Mouse (Mus musculus) liver, adult 2 months (tissue): Measurements from ENCODE around the gene Samd14. TPM values are rescaled to one million over a fixed set of nuclear protein-coding genes. Genes with fewer than 3 reads are reported as not detected.

Source experiments
- DNase-seq: peaks from one replicate; pipeline ENCODE4 v3.0.0-alpha.2; 2011; ENCODE audit warnings: low read depth, low spot score; ENCODE audit errors: extremely low read depth
- H3K27ac ChIP-seq: fragments of 200-500 bp; replicated peaks from 2 replicates; pipeline ENCODE4 v1.5.1; 2012; ENCODE audit warnings: low read depth, mild to moderate bottlenecking, control low read depth, inconsistent platforms, low read length; ENCODE audit not compliant: insufficient read depth
- H3K27me3 ChIP-seq: fragments of 200-500 bp; 2 replicates; pipeline ENCODE4 v1.6.1; 2012; ENCODE audit warnings: mild to moderate bottlenecking, moderate library complexity, low read length, inconsistent platforms; ENCODE audit not compliant: control insufficient read depth, insufficient read depth
- H3K36me3 ChIP-seq: fragments of 200-500 bp; 2 replicates; pipeline ENCODE4 v1.6.1; 2012; ENCODE audit warnings: low read length, inconsistent platforms; ENCODE audit not compliant: control insufficient read depth, insufficient read depth
- H3K4me1 ChIP-seq: fragments of 200-500 bp; 2 replicates; pipeline ENCODE4 v1.6.1; 2011; ENCODE audit warnings: low read length; ENCODE audit not compliant: control insufficient read depth, insufficient read depth
- H3K4me3 ChIP-seq: fragments of 200-500 bp; 2 replicates; pipeline ENCODE4 v1.5.1; 2011; ENCODE audit warnings: low read depth, mild to moderate bottlenecking, control low read depth, low read length, moderate library complexity; ENCODE audit not compliant: insufficient read depth
- H3K79me2 ChIP-seq: fragments of 200-500 bp; 2 replicates; pipeline ENCODE4 v1.6.1; 2012; ENCODE audit warnings: inconsistent platforms, mild to moderate bottlenecking, low read length, moderate library complexity; ENCODE audit not compliant: control insufficient read depth, insufficient read depth
- H3K9ac ChIP-seq: fragments of 200-500 bp; 2 replicates; pipeline ENCODE4 v1.6.1; 2012; ENCODE audit warnings: low read depth, mild to moderate bottlenecking, control low read depth, inconsistent platforms, low read length
- CTCF ChIP-seq: fragments of 200-500 bp; IDR thresholded peaks from 2 replicates; pipeline ENCODE4 v1.5.1; 2011; ENCODE audit warnings: low read depth, low read length, control low read depth
- POLR2A ChIP-seq: fragments of 200-500 bp; IDR thresholded peaks from 2 replicates; pipeline ENCODE4 v1.6.1; 2011; ENCODE audit warnings: low read length, control low read depth; ENCODE audit not compliant: insufficient read depth; ENCODE audit errors: extremely low read depth
- WGBS: fragments of 180-500 bp; shearing (Covaris S2); methylation state at CpG from one replicate; pipeline ENCODE4 v1.1.7; 2018; 5-methylcytosine and 5-hydroxymethylcytosine counted together
- polyA plus RNA-seq: library from polyadenylated mRNA; depleted of rRNA; stranded (reverse); fragments of >200 nt; gene quantifications from 2 replicates; pipeline ENCODE4 v1.2.3, GENCODE M21; 2012
- total RNA-seq: library from RNA; depleted of rRNA; stranded (reverse); fragments of >200 nt; gene quantifications from 2 replicates; pipeline ENCODE4 v1.2.3, GENCODE M21; 2014

The Samd14 gene
- total and polyA plus RNA-seq, 2 experiments: 0.13 to 0.18 TPM

DNA sequence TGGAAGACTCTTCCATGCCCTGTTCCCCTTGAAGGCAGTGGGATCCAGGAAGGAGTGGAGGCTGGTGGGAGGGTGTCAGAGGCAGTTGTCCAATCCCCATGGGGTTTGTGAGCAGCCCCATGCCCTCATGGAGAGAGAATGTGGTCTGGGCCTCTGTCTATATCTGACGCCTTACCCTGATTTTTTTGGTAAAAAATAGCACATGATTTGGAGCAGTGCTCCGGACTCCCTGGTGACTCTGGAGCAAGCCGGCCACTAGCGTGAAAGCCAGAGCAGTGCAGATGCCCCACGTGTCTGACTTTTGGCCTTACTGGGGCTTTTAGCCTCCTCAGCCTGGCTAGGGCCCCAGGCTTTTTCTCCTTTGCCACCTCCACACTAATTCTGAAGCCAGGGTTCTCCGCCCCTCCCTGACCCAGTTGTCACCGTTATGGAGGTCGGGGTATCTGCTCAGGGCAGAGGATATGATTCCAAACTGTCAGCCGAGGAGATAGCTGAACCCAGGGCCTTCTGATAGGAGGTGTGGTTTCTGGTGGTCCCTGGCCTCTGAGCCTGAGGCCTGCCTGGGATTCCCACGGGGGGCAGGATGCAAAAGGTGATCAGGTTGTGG lies 15.4 kb upstream of the Samd14 start:
- 61% methylated on average over 10 of the region's 10 CpGs for WGBS
- no peak overlapping the region for H3K27ac ChIP-seq
- DNase-seq: no peak

GRCm38 (mm10) chr11:94994947-94995772 lies 14.5 kb upstream of the Samd14 start:
- no peak for TF ChIP-seq CTCF
- TF ChIP-seq POLR2A: no peak
- no peaks in the 10 kb centered on the region for H3K36me3 ChIP-seq
- no peak overlapping the region for H3K9ac ChIP-seq
- WGBS: 76% methylated on average over 11 of the region's 11 CpGs
- H3K4me3 ChIP-seq: no peak overlapping the region
- H3K79me2 ChIP-seq: peaks cover 7% of the 10 kb centered on the region; the same call in 1 of the 2 replicates
- no peak for DNase-seq
- no peaks in the 10 kb centered on the region for H3K4me1 ChIP-seq
- H3K27ac ChIP-seq: no peak overlapping the region
- peaks cover 10% of the 10 kb centered on the region for H3K27me3 ChIP-seq

More for the DNA sequence above, 15.4 kb upstream of the Samd14 start:
- no peak overlapping the region; the same call in 1 of the 2 replicates for H3K4me3 ChIP-seq
- peaks cover 7% of the 10 kb centered on the region; the same call in 1 of the 2 replicates for H3K79me2 ChIP-seq
- no peaks in the 10 kb centered on the region for H3K36me3 ChIP-seq
- H3K9ac ChIP-seq: no peak overlapping the region; the same call in 1 of the 2 replicates
- H3K27me3 ChIP-seq: peaks cover 10% of the 10 kb centered on the region
- TF ChIP-seq POLR2A (no peak), CTCF (no peak)
- H3K4me1 ChIP-seq: no peaks in the 10 kb centered on the region

DNA sequence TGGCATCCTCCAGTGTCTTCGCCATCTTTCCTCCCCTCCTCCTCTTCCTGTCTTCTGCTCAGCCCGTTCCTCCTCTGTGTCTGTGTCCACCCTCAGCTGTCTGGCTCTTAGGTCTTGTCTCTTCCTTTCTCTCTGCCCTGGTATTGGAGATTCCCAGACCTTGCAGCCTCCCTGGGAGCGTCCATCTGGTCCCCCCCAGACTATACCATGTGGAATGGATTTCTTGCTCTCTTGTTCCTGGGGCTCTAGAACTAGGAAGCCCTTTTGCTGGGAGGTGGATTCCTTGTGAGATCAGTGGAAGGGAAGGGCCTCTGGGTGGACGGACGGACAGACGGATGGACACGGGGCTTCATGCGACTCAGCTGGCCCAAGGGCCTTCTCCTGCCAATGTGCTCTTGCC lies 13.6 kb upstream of the Samd14 start:
- H3K9ac ChIP-seq: no peak overlapping the region
- no peak for DNase-seq
- no peak overlapping the region for H3K4me3 ChIP-seq
- TF ChIP-seq CTCF: no peak
- no peak for TF ChIP-seq POLR2A
- H3K79me2 ChIP-seq: peaks cover 7% of the 10 kb centered on the region; the same call in 1 of the 2 replicates
- H3K4me1 ChIP-seq: no peaks in the 10 kb centered on the region
- 78% methylated on average over 8 of the region's 8 CpGs for WGBS
- peaks cover 10% of the 10 kb centered on the region for H3K27me3 ChIP-seq
- no peak overlapping the region for H3K27ac ChIP-seq
- H3K36me3 ChIP-seq: no peaks in the 10 kb centered on the region

DNA sequence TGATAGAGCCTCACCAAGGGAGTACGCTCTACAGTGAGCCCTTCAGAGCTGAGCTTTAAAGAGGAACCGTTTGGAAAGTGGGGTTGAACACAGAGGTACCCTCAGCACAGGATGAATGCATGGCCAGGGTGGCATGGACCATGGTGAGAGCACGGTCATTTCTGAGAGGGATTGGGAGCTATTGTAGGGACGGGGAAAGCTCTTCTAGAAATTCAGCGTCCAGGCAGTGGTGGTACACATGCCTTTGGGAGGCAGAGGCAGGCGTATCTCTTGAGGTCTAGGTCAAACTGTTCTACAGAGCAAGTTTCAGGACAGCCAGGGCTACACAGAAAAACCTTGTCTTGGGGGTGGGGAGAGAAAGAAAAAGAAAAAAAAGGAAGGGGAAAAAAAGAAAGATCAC lies 12.7 kb upstream of the Samd14 start:
- Histone ChIP-seq H3K4me3 (no peak overlapping the region), H3K79me2 (peaks cover 7% of the 10 kb centered on the region; the same call in 1 of the 2 replicates), H3K36me3 (no peaks in the 10 kb centered on the region), H3K27ac (no peak overlapping the region), H3K4me1 (no peaks in the 10 kb centered on the region), H3K27me3 (peaks cover 5% of the 10 kb centered on the region; the same call in 1 of the 2 replicates), H3K9ac (no peak overlapping the region)
- 88% methylated on average over 6 of the region's 6 CpGs for WGBS
- TF ChIP-seq POLR2A (no peak), CTCF (no peak)
- DNase-seq: no peak

GRCm38 (mm10) chr11:94997596-94997995 lies 12.1 kb upstream of the Samd14 start:
- H3K4me3 ChIP-seq: no peak overlapping the region
- H3K79me2 ChIP-seq: 0 out of 2 replicates have a peak, but pooled peaks cover 3% of the 10 kb centered on the region
- no peaks in the 10 kb centered on the region for H3K27me3 ChIP-seq
- no peak overlapping the region for H3K27ac ChIP-seq
- WGBS: 34% methylated on average over 5 of the region's 5 CpGs
- H3K4me1 ChIP-seq: no peaks in the 10 kb centered on the region
- H3K9ac ChIP-seq: no peak overlapping the region
- H3K36me3 ChIP-seq: no peaks in the 10 kb centered on the region
- DNase-seq: no peak
- TF ChIP-seq CTCF (no peak), POLR2A (no peak)

GRCm38 (mm10) chr11:94998041-94998531 lies 11.6 kb upstream of the Samd14 start:
- no peak overlapping the region for H3K27ac ChIP-seq
- H3K9ac ChIP-seq: no peak overlapping the region
- H3K36me3 ChIP-seq: no peaks in the 10 kb centered on the region
- TF ChIP-seq CTCF: no peak
- no peak for TF ChIP-seq POLR2A
- no peak overlapping the region for H3K4me3 ChIP-seq
- no peaks in the 10 kb centered on the region for H3K27me3 ChIP-seq
- WGBS: 75% methylated on average over 16 of the region's 16 CpGs
- 0 out of 2 replicates have a peak, but pooled peaks cover 3% of the 10 kb centered on the region for H3K79me2 ChIP-seq
- no peaks in the 10 kb centered on the region for H3K4me1 ChIP-seq
- no peak for DNase-seq
